Mouse (Mus musculus): ENCODE data around the gene St5. TPM values are rescaled to one million over a fixed set of nuclear protein-coding genes. Genes with fewer than 3 reads are reported as not detected.
A peak's percentile ranks its signal among the peaks of the same experiment; 100 is the strongest.

Gene St5
- total and polyA plus RNA-seq, 3 experiments = 2.6 to 3.4 TPM; not detected in 1

DNA sequence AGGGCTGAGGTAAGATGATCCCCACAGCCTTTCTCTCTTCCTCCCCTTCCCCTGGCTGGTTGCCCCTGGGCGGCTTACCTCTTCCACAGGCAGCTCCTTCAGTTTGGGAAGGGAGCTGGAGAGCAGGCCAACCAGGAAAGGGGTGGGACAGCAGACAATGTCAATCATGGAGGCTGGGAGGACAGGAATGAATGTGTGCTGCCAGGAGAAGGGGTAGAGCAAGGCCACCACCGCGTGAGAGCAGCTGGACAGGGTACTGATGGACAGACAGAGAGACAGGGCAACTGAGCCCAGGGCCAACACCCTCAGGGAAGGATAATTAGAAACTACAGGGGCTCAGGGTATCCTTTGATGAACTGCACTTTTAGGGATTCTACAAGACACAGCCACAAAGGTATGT, 175.9 kb downstream of the St5 start:
- no peaks in the 10 kb centered on the region for H3K4me1 ChIP-seq (ENCODE audit: control insufficient read depth in 1 of 2, insufficient read depth in 2 of 2, low read length in 2 of 2)
- no peak overlapping the region for H3K4me3 ChIP-seq (ENCODE audit: control insufficient read depth in 1 of 2, insufficient read depth in 1 of 2, low read depth in 2 of 2, low read length in 2 of 2)
- peaks cover 0 to 3% of the 10 kb centered on the region in 2 experiments; a peak in 1 of 4 replicates for H3K36me3 ChIP-seq (ENCODE audit: control insufficient read depth in 1 of 2, insufficient read depth in 2 of 2, low read length in 2 of 2)

DNA sequence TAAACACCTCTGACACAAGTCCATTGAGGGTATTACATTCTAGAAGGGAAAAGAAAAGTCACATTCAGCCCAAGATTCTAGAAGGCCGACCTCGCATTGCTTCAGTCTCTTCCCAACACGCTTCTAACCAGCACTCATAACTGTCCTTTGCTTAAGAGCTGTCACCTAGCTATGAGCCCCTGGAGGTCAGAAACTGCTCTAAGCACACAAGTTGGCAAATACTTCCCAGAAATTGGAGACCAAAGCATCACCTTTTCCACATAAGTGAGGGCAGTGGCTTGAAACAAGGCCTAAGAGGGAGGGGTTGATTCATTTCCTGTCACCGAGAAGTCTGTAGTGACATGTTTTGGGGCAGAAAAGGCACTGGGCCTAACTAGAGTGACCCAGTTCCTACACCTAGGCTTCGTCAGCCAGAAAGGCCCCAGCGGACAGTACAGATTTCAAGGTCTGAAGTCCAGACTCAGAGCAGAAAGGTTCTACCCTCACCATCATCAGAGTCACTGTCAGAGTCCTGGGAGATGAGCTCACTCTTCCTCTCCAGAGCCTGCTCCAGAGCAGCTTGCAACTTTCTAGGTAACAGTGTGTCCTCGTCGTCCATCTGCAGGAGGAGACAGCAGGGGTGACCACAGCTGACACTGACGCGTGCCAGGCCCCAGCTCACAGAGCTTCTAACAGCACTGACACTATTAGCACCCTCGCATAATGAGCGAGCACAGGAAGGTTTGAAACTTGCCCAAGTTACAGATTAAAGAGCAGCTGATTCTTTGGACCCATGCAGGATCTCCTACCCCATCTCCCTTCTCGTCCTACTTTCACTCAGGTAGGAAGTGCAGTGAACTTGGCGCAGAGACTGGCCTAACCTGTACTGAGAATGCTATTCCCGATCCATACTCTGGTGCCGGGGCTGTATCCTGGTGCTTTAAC, 177.4 kb downstream of the St5 start:
- H3K79me2 ChIP-seq (ENCODE audit: control insufficient read depth, insufficient read depth, low read length, poor library complexity) = peaks cover 14% of the 10 kb centered on the region
- TF ChIP-seq SMC3 (IDR thresholded peaks at IDR 0.05; ENCODE audit: low read depth, low read length) (0 out of 2 replicates have a peak, but pooled peaks have one; percentile 5), CHD2 (IDR thresholded peaks at IDR 0.05; ENCODE audit: low read length) (no peak), POLR2AphosphoS5 (IDR thresholded peaks at IDR 0.05; ENCODE audit: borderline replicate concordance, low read depth, low read length) (peak; percentile 9; the same call in 1 of the 2 replicates)
- H3K27ac ChIP-seq (ENCODE audit: control insufficient read depth, low read depth, low read length) = no peak overlapping the region
- no peak overlapping the region for H3K9ac ChIP-seq (ENCODE audit: control insufficient read depth, low read depth, low read length, poor library complexity, severe bottlenecking)
- DNase-seq (ENCODE audit: low read depth, low spot score) = peak; percentile 47
- peaks cover 0 to 7% of the 10 kb centered on the region in 2 experiments; a peak in 1 of 4 replicates for H3K4me1 ChIP-seq (ENCODE audit: control insufficient read depth in 1 of 2, insufficient read depth in 2 of 2, low read length in 2 of 2)
- H3K9me3 ChIP-seq (replicated peaks; ENCODE audit: insufficient read depth, low read length) = no peaks in the 10 kb centered on the region
- no peak overlapping the region for H3K4me3 ChIP-seq (ENCODE audit: control insufficient read depth in 1 of 2, insufficient read depth in 1 of 2, low read depth in 2 of 2, low read length in 2 of 2)
- no peaks in the 10 kb centered on the region for H3K27me3 ChIP-seq (ENCODE audit: control insufficient read depth in 1 of 2, insufficient read depth in 2 of 2, low read length in 2 of 2)
- H3K36me3 ChIP-seq (ENCODE audit: control insufficient read depth in 1 of 2, insufficient read depth in 2 of 2, low read length in 2 of 2) = peaks cover 11 to 17% of the 10 kb centered on the region in 2 experiments

More for the DNA sequence above, 175.9 kb downstream of the St5 start:
- TF ChIP-seq ELF1 (IDR thresholded peaks at IDR 0.05; ENCODE audit: low read depth, low read length) (no peak), ZC3H11A (IDR thresholded peaks at IDR 0.05; ENCODE audit: low read depth, low read length) (no peak), RCOR1 (IDR thresholded peaks at IDR 0.05; ENCODE audit: low read depth, low read length) (no peak), BHLHE40 (IDR thresholded peaks at IDR 0.05; ENCODE audit: borderline replicate concordance, low read depth, low read length) (no peak), TCF12 (IDR thresholded peaks at IDR 0.05; ENCODE audit: low read depth, low read length) (no peak), MYC (IDR thresholded peaks at IDR 0.05; ENCODE audit: low read depth, low read length) (no peak), GATA1 (IDR thresholded peaks at IDR 0.05; ENCODE audit: low read depth, low read length) (no peak), SIN3A (IDR thresholded peaks at IDR 0.05; ENCODE audit: low read length) (no peak), POLR2AphosphoS2 (IDR thresholded peaks at IDR 0.05; ENCODE audit: low read length) (no peak), GABPA (IDR thresholded peaks at IDR 0.05; ENCODE audit: low read depth, low read length) (no peak), MAFK (IDR thresholded peaks at IDR 0.05; ENCODE audit: borderline replicate concordance, low read depth, low read length) (no peak), UBTF (IDR thresholded peaks at IDR 0.05; ENCODE audit: borderline replicate concordance, insufficient read depth, low read depth, low read length) (no peak), EP300 (IDR thresholded peaks at IDR 0.05; ENCODE audit: low read depth in 1 of 2, low read length in 2 of 2) (no peak), MEF2A (IDR thresholded peaks at IDR 0.05; ENCODE audit: extremely low read depth, insufficient replicate concordance, low read depth, low read length, poor library complexity, severe bottlenecking) (no peak), KAT2A (conservative IDR thresholded peaks at IDR 0.05; ENCODE audit: low read depth, low read length) (no peak), CHD1 (IDR thresholded peaks at IDR 0.05; ENCODE audit: low read depth, low read length) (no peak), NELFE (IDR thresholded peaks at IDR 0.05; ENCODE audit: low read depth, low read length) (no peak), POLR2AphosphoS5 (IDR thresholded peaks at IDR 0.05; ENCODE audit: borderline replicate concordance, low read depth, low read length) (no peak)
- H3K27ac ChIP-seq (ENCODE audit: control insufficient read depth, low read depth, low read length) = no peak overlapping the region
- no peaks in the 10 kb centered on the region for H3K27me3 ChIP-seq (ENCODE audit: control insufficient read depth in 1 of 2, insufficient read depth in 2 of 2, low read length in 2 of 2)
- H3K9ac ChIP-seq (ENCODE audit: control insufficient read depth, low read depth, low read length, poor library complexity, severe bottlenecking) = no peak overlapping the region
- H3K79me2 ChIP-seq (ENCODE audit: control insufficient read depth, insufficient read depth, low read length, poor library complexity) = peaks cover 2% of the 10 kb centered on the region; the same call in 1 of the 2 replicates
- H3K9me3 ChIP-seq (replicated peaks; ENCODE audit: insufficient read depth, low read length) = no peaks in the 10 kb centered on the region
- no peak for DNase-seq (ENCODE audit: low read depth, low spot score)
